Mouse (Mus musculus): ENCODE results near the gene Zfp423. TPM values are rescaled to one million over a fixed set of nuclear protein-coding genes. Genes with fewer than 3 reads are reported as not detected.

Zfp423 gene
- polyA plus RNA-seq, 1 experiment from 2014 or later = 24.8 TPM

Other genes starting within 250 kb of the Zfp423 start
- 43.4 and 43.6 TPM in 2 replicates for gene Cnep1r1, start 159.2 kb upstream of the Zfp423 start, polyA plus RNA-seq (2016; fragmentation: Nextera tagmentation; extraction: Ambion mirVana)
- gene Heatr3, start 178.3 kb upstream of the Zfp423 start, polyA plus RNA-seq (2016; fragmentation: Nextera tagmentation; extraction: Ambion mirVana) = 44.6 and 48.4 TPM in 2 replicates
- gene Tent4b, start 239.6 kb upstream of the Zfp423 start, polyA plus RNA-seq (2016; fragmentation: Nextera tagmentation; extraction: Ambion mirVana) = 8.2 and 9.5 TPM in 2 replicates